7 mouse cellular contexts compared by ENCODE assay signal in the genomic region with DNA sequence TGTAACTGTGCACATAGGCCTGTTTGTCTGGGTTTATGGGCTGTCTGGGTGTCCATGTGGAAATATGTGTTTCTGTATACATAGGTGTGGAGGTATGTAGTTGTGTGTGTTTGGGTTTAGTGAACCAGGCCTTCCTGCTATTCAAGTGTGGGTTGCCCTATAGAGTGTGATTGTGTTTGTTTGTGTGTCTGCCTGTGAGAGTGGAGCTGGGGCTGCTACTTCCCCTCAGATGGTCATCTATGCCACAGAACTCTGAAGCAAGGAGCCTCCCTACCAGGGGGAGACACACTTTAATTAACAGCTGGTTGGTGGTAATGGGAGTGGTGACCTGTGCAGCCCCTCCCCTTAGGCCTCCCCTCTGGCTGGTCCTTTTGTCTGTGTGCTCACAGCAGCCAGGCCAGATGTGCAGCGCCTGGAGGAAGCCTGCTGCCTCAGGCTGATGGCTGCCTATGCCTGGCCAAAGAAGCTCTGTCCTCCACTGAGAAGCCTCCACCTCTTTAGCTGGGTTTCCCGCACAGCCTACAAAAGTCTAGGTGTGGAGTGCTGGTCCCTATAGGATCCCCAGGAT. TPM values are rescaled to one million over a fixed set of nuclear protein-coding genes. Genes with fewer than 3 reads are reported as not detected.
A peak's percentile ranks its signal among the peaks of the same experiment; 100 is the strongest.
DNase-seq lines count a peak whose midpoint lies in the region; ATAC-seq and TF ChIP-seq lines count a peak whose summit lies in the region.

No protein-coding gene starts in this region.

- no peak overlapping the region for H3K27ac ChIP-seq in MEL (ENCODE audit: control insufficient read depth, low read depth, low read length)
- peak overlapping the region; percentile 79 for H3K27ac ChIP-seq in heart, embryonic 15.5 days

- TF ChIP-seq RAD21 in MEL (IDR thresholded peaks at IDR 0.05; ENCODE audit: low read depth, low read length), result no peak

- peak overlapping the region; percentile 83 for H3K9ac ChIP-seq in MEL (ENCODE audit: control insufficient read depth, low read depth, low read length, poor library complexity, severe bottlenecking)
- peak overlapping the region; percentile 71 for H3K9ac ChIP-seq in heart, embryonic 15.5 days

- peaks cover 7 to 8% of the 10 kb centered on the region in 2 experiments for H3K4me1 ChIP-seq in MEL (ENCODE audit: control insufficient read depth in 1 of 2, insufficient read depth in 2 of 2, low read length in 2 of 2)
- peaks cover 24% of the 10 kb centered on the region for H3K4me1 ChIP-seq in heart, embryonic 15.5 days (replicated peaks)

- peaks cover 7% of the 10 kb centered on the region for H3K79me2 ChIP-seq in MEL (ENCODE audit: control insufficient read depth, insufficient read depth, low read length, poor library complexity)
- H3K79me2 ChIP-seq in myocyte (ENCODE audit: control insufficient read depth, insufficient read depth), result peaks cover 6% of the 10 kb centered on the region

- TF ChIP-seq CTCF in MEL (IDR thresholded peaks at IDR 0.05 in 2 of 3, conservative IDR thresholded peaks at IDR 0.05 in 1 of 3; ENCODE audit: control insufficient read depth in 1 of 3, insufficient read depth in 1 of 3, low read depth in 2 of 3, low read length in 3 of 3, poor library complexity in 1 of 3, severe bottlenecking in 1 of 3), result no peak

- no peaks in the 10 kb centered on the region for H3K9me3 ChIP-seq in MEL (replicated peaks; ENCODE audit: insufficient read depth, low read length)
- H3K9me3 ChIP-seq in heart, embryonic 15.5 days (replicated peaks), result no peaks in the 10 kb centered on the region

- H3K27me3 ChIP-seq in MEL (ENCODE audit: control insufficient read depth in 1 of 2, insufficient read depth in 2 of 2, low read length in 2 of 2), result no peaks in the 10 kb centered on the region
- no peaks in the 10 kb centered on the region for H3K27me3 ChIP-seq in heart, embryonic 15.5 days
- no peaks in the 10 kb centered on the region for H3K27me3 ChIP-seq in myocyte (ENCODE audit: control insufficient read depth, insufficient read depth, insufficient read length)

- peak overlapping the region; percentile 3 for H3ac ChIP-seq in myocyte (ENCODE audit: control insufficient read depth, insufficient read length)

- WGBS in heart, embryonic 15.5 days, result 24% methylated on average over 2 of the region's 2 CpGs

- H3K4me3 ChIP-seq in MEL (ENCODE audit: control insufficient read depth in 1 of 2, insufficient read depth in 1 of 2, low read depth in 2 of 2, low read length in 2 of 2) (peak overlapping the region; percentile 91 to 99), myocyte (peak overlapping the region; percentile 41)
- peak overlapping the region; percentile 67 for H3K4me3 ChIP-seq in heart, embryonic 15.5 days

- DNase-seq in MEL (ENCODE audit: low read depth, low spot score), result peak; percentile 47
- DNase-seq in embryo, embryonic 10.5 days (ENCODE audit: low spot score), result peak; percentile 68
- DNase-seq in liver, result peak; percentile 23
- no peak for DNase-seq in adipocyte (ENCODE audit: low spot score)
- DNase-seq in ovary, postnatal 10 days (ENCODE audit: low spot score), result no peak

- no peak for TF ChIP-seq EP300 in MEL (IDR thresholded peaks at IDR 0.05; ENCODE audit: low read depth in 1 of 2, low read length in 2 of 2)

- ATAC-seq in heart, embryonic 15.5 days (replicated peaks; ENCODE audit: insufficient number of reproducible peaks, insufficient read depth, low FRiP score, low read depth), result no peak

- TF ChIP-seq POLR2A in MEL (IDR thresholded peaks at IDR 0.05; ENCODE audit: control insufficient read depth in 1 of 2, insufficient read depth in 1 of 2, low read depth in 1 of 2, low read length in 2 of 2, poor library complexity in 1 of 2), result no peak
- no peak for TF ChIP-seq POLR2A in myocyte (IDR thresholded peaks at IDR 0.05; ENCODE audit: insufficient read length, low read depth)

- H3K36me3 ChIP-seq in MEL (ENCODE audit: control insufficient read depth in 1 of 2, insufficient read depth in 2 of 2, low read length in 2 of 2) (0 out of 4 replicates have a peak, but pooled peaks cover 0 to 2% of the 10 kb centered on the region in 2 experiments), myocyte (ENCODE audit: control insufficient read depth, insufficient read depth) (no peaks in the 10 kb centered on the region)
- H3K36me3 ChIP-seq in heart, embryonic 15.5 days, result peaks cover 11% of the 10 kb centered on the region; the same call in 1 of the 2 replicates

- H3K4me2 ChIP-seq in heart, embryonic 15.5 days, result peak overlapping the region; percentile 68
- H3K4me2 ChIP-seq in myocyte (ENCODE audit: low read depth), result peak overlapping the region; percentile 88

TF ChIP-seq in MEL, 35 proteins besides CTCF, POLR2A, EP300 and RAD21:
- TF ChIP-seq JUND (IDR thresholded peaks at IDR 0.05; ENCODE audit: low read depth, low read length) (no peak), SIN3A (IDR thresholded peaks at IDR 0.05; ENCODE audit: low read length) (0 out of 2 replicates have a peak, but pooled peaks have one; percentile 33)

TF ChIP-seq in myocyte, 11 proteins besides CTCF, POLR2A, EP300 and RAD21:
- TF ChIP-seq CEBPB (IDR thresholded peaks at IDR 0.05; ENCODE audit: insufficient read depth, poor library complexity, severe bottlenecking), result no peak
- no peak for TF ChIP-seq TCF3 (IDR thresholded peaks at IDR 0.05; ENCODE audit: insufficient read length, low read depth)
- no peak for TF ChIP-seq TCF12 (IDR thresholded peaks at IDR 0.05; ENCODE audit: insufficient read depth, poor library complexity, severe bottlenecking)
- no peak for TF ChIP-seq MAX (IDR thresholded peaks at IDR 0.05; ENCODE audit: low read depth)
- TF ChIP-seq MYOD1 (IDR thresholded peaks at IDR 0.05; ENCODE audit: control insufficient read depth in 1 of 3, insufficient read length in 2 of 3, low read depth in 2 of 3), result no peak
- TF ChIP-seq POLR2AphosphoS2 (IDR thresholded peaks at IDR 0.05; ENCODE audit: insufficient read length, low read depth), result no peak
- TF ChIP-seq USF1 (IDR thresholded peaks at IDR 0.05; ENCODE audit: low read depth), result no peak
- TF ChIP-seq E2F4 (IDR thresholded peaks at IDR 0.05; ENCODE audit: insufficient read depth), result no peak
- TF ChIP-seq REST (IDR thresholded peaks at IDR 0.05; ENCODE audit: insufficient read depth, insufficient read length), result no peak
- TF ChIP-seq MYOG (IDR thresholded peaks at IDR 0.05; ENCODE audit: control insufficient read depth in 1 of 3, insufficient read depth in 1 of 3, insufficient read length in 2 of 3, low read depth in 2 of 3), result no peak
- TF ChIP-seq SRF (IDR thresholded peaks at IDR 0.05; ENCODE audit: control insufficient read depth, insufficient read length, low read depth), result no peak

RNA-seq across cellular contexts. Expression of gene Adamts10, which starts 0.9 kb away (rescaled TPM):
- total RNA-seq in MEL (2012; rRNA removed), result 9.6 and 11.3 TPM in 2 replicates
- 10 to 100 TPM in 1 of 2 experiments, not detected in 1; 21.0 TPM for polyA plus RNA-seq in MEL (2012; ENCODE audit: insufficient read depth in 1 of 2, insufficient read length in 2 of 2, low read depth in 1 of 2, low replicate concordance in 2 of 2, missing spikeins in 1 of 2)
- polyA plus RNA-seq in heart, embryonic 15.5 days (2015; fragmentation: Nextera tagmentation; extraction: Ambion mirVana), result 30.4 and 57.3 TPM in 2 replicates
- 4.5 TPM for polyA plus RNA-seq in myocyte (2012; fragmentation: generic; extraction: Trizol)

RNA-seq across cellular contexts. Expression of gene Myo1f, which starts 30.6 kb away (rescaled TPM):
- 0.08 and 0.13 TPM in 2 replicates for total RNA-seq in MEL (2012; rRNA removed)
- polyA plus RNA-seq in MEL (2012; ENCODE audit: insufficient read depth in 1 of 2, insufficient read length in 2 of 2, low read depth in 1 of 2, low replicate concordance in 2 of 2, missing spikeins in 1 of 2) (under 1 TPM in 1 of 2 experiments, not detected in 1; 0.40 TPM), myocyte (2012; fragmentation: generic; extraction: Trizol) (not detected)
- polyA plus RNA-seq in heart, embryonic 15.5 days (2015; fragmentation: Nextera tagmentation; extraction: Ambion mirVana), result 2.0 and 5.0 TPM in 2 replicates

Comparison
In these comparisons a context has a peak if more than half of its experiments do, and no peak if none do; other contexts are left out.
1. DNase-seq: peak in MEL (single experiment), embryo, embryonic 10.5 days (single experiment) and liver (single experiment); none in adipocyte (single experiment) and ovary, postnatal 10 days (single experiment).
2. H3K4me3 ChIP-seq: peak in every context shown above with its lines; median percentile 95 in MEL; 67 in heart, embryonic 15.5 days; 41 in myocyte.